Mouse (Mus musculus) ovary, postnatal 14 days (tissue): Measurements from ENCODE around the gene Ces1e.
A peak's percentile ranks its signal among the peaks of the same experiment; 100 is the strongest.

Experiments
- DNase-seq: peaks from one replicate; pipeline ENCODE4 v3.0.0; 2022; ENCODE audit warnings: low spot score

The Ces1e gene

GRCm38 (mm10) chr8:93176593-93176992 lies 52.8 kb downstream of the Ces1e start:
- no peak for DNase-seq

- no peak for DNase-seq
These were observed 54.9 kb downstream of the Ces1e start for GRCm38 (mm10) chr8:93174554-93174953.

- peak; percentile 18 for DNase-seq
These were observed 57.4 kb downstream of the Ces1e start for GRCm38 (mm10) chr8:93171846-93172590.

- DNase-seq, result no peak
These were observed 66.1 kb downstream of the Ces1e start for GRCm38 (mm10) chr8:93163363-93163762.

GRCm38 (mm10) chr8:93151401-93151800 lies 78.0 kb downstream of the Ces1e start:
- no peak for DNase-seq
